ENCODE assay signal across 8 mouse cellular contexts in the genomic region with DNA sequence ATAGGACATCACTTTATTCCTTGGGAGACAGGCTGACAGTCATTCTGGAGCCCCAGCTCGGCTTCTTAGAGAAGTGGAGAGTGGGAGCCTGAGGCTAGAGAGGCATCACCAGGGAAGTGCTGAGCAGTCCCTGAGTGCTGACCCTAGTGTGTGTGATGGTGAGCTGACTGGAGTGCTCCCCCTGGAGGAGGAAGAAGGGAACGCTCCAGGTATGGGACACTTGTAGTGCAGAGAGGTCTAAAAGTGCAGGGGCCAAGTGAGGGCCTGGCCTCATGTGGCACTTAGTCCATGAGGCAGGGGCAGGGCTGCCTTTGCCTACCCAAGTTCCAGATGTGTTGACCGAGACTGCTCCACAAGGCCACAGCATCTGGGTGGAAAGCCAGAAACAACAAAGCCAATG. TPM values are rescaled to one million over a fixed set of nuclear protein-coding genes. Genes with fewer than 3 reads are reported as not detected.
DNase-seq lines count a peak whose midpoint lies in the region; ATAC-seq and TF ChIP-seq lines count a peak whose summit lies in the region.

No protein-coding gene starts in this region.

- no peaks in the 10 kb centered on the region for H3K9me3 ChIP-seq in hindbrain, embryonic 10.5 days
- no peaks in the 10 kb centered on the region for H3K9me3 ChIP-seq in hindbrain, embryonic 16.5 days (ENCODE audit: control insufficient read depth, low read length)
- H3K9me3 ChIP-seq in forebrain, embryonic 14.5 days (replicated peaks; ENCODE audit: control insufficient read depth, low read length) = no peaks in the 10 kb centered on the region
- no peaks in the 10 kb centered on the region for H3K9me3 ChIP-seq in midbrain, embryonic 14.5 days (ENCODE audit: control insufficient read depth, low read length)

- no peak overlapping the region for H3K9ac ChIP-seq in hindbrain, embryonic 16.5 days (ENCODE audit: low read depth, low read length)
- no peak overlapping the region for H3K9ac ChIP-seq in forebrain, embryonic 14.5 days (ENCODE audit: low read length)
- no peak overlapping the region for H3K9ac ChIP-seq in midbrain, embryonic 14.5 days (replicated peaks; ENCODE audit: low read length)

- H3K4me2 ChIP-seq in hindbrain, embryonic 16.5 days (ENCODE audit: low read length) = no peak overlapping the region
- no peak overlapping the region for H3K4me2 ChIP-seq in forebrain, embryonic 14.5 days (ENCODE audit: low read length)
- no peak overlapping the region for H3K4me2 ChIP-seq in midbrain, embryonic 14.5 days (ENCODE audit: low read length)

- DNase-seq in hindbrain, embryonic 10.5 days (ENCODE audit: low spot score) = peak; percentile 74
- peak; percentile 52 for DNase-seq in forebrain, embryonic 14.5 days (ENCODE audit: low spot score)
- peak; percentile 61 to 82 for DNase-seq in kidney, postnatal 36 days
- DNase-seq in midbrain, embryonic 14.5 days = peak; percentile 61
- peak; percentile 65 for DNase-seq in thymus, postnatal 0 days (ENCODE audit: low spot score)

- peak overlapping the region; percentile 75 for H3K27ac ChIP-seq in hindbrain, embryonic 10.5 days
- H3K27ac ChIP-seq in hindbrain, embryonic 16.5 days (ENCODE audit: low read depth, low read length) = no peak overlapping the region
- no peak overlapping the region for H3K27ac ChIP-seq in bone marrow, adult 2 months (ENCODE audit: control insufficient read depth, insufficient read depth, low read depth, low read length, poor library complexity)
- H3K27ac ChIP-seq in forebrain, embryonic 14.5 days (ENCODE audit: low read depth, low read length) = no peak overlapping the region
- no peak overlapping the region for H3K27ac ChIP-seq in midbrain, embryonic 14.5 days (replicated peaks; ENCODE audit: low read depth, low read length)

- 43% methylated on average over 3 of the region's 3 CpGs for WGBS in hindbrain, embryonic 10.5 days
- 49% methylated on average over 3 of the region's 3 CpGs for WGBS in hindbrain, embryonic 16.5 days
- 41% methylated on average over 3 of the region's 3 CpGs for WGBS in bone marrow, adult 2 months
- 41% methylated on average over 3 of the region's 3 CpGs for WGBS in forebrain, embryonic 14.5 days
- 38% methylated on average over 3 of the region's 3 CpGs for WGBS in midbrain, embryonic 14.5 days

- peak; percentile 92 for TF ChIP-seq CTCF in bone marrow, adult 2 months (IDR thresholded peaks at IDR 0.05; ENCODE audit: control insufficient read depth, insufficient read depth, low read length)

- peaks cover 11% of the 10 kb centered on the region; the same call in 1 of the 2 replicates for H3K27me3 ChIP-seq in hindbrain, embryonic 10.5 days (ENCODE audit: insufficient read depth, poor library complexity, severe bottlenecking)
- H3K27me3 ChIP-seq in hindbrain, embryonic 16.5 days (replicated peaks; ENCODE audit: control insufficient read depth, insufficient read depth, low read length) = 0 out of 2 replicates have a peak, but pooled peaks cover 2% of the 10 kb centered on the region
- no peaks in the 10 kb centered on the region for H3K27me3 ChIP-seq in forebrain, embryonic 14.5 days (replicated peaks; ENCODE audit: control insufficient read depth, insufficient read depth, low read length)
- H3K27me3 ChIP-seq in midbrain, embryonic 14.5 days (ENCODE audit: control insufficient read depth, insufficient read depth, low read length) = no peaks in the 10 kb centered on the region

- no peak overlapping the region for H3K4me3 ChIP-seq in hindbrain, embryonic 10.5 days
- H3K4me3 ChIP-seq in hindbrain, embryonic 16.5 days (ENCODE audit: low read length) = no peak overlapping the region
- no peak overlapping the region for H3K4me3 ChIP-seq in bone marrow, adult 2 months (replicated peaks; ENCODE audit: control insufficient read depth, low read depth, low read length)
- no peak overlapping the region for H3K4me3 ChIP-seq in forebrain, embryonic 14.5 days (ENCODE audit: low read depth, low read length)
- H3K4me3 ChIP-seq in midbrain, embryonic 14.5 days (replicated peaks; ENCODE audit: low read depth, low read length) = no peak overlapping the region

- no peak for ATAC-seq in hindbrain, embryonic 16.5 days
- ATAC-seq in CD4-positive, CD25-positive, alpha-beta regulatory T cell, adult 4 months = peak; percentile 49
- ATAC-seq in forebrain, embryonic 14.5 days = no peak
- ATAC-seq in midbrain, embryonic 14.5 days (ENCODE audit: low FRiP score, low TSS enrichment) = no peak

- no peaks in the 10 kb centered on the region for H3K36me3 ChIP-seq in hindbrain, embryonic 10.5 days
- no peaks in the 10 kb centered on the region for H3K36me3 ChIP-seq in hindbrain, embryonic 16.5 days (ENCODE audit: control insufficient read depth, insufficient read depth, low read length)
- H3K36me3 ChIP-seq in forebrain, embryonic 14.5 days (ENCODE audit: control insufficient read depth, insufficient read depth, low read length) = no peaks in the 10 kb centered on the region
- H3K36me3 ChIP-seq in midbrain, embryonic 14.5 days (ENCODE audit: control insufficient read depth, insufficient read depth, low read length) = no peaks in the 10 kb centered on the region

- TF ChIP-seq POLR2A in bone marrow, adult 2 months (IDR thresholded peaks at IDR 0.05; ENCODE audit: borderline replicate concordance, control insufficient read depth, low read depth, low read length) = no peak

- peaks cover 53% of the 10 kb centered on the region for H3K4me1 ChIP-seq in hindbrain, embryonic 10.5 days (replicated peaks)
- H3K4me1 ChIP-seq in hindbrain, embryonic 16.5 days (ENCODE audit: control insufficient read depth, insufficient read depth, low read depth, low read length) = peaks cover 6% of the 10 kb centered on the region; the same call in 1 of the 2 replicates
- no peaks in the 10 kb centered on the region; the same call in 1 of the 2 replicates for H3K4me1 ChIP-seq in bone marrow, adult 2 months (ENCODE audit: control insufficient read depth, insufficient read depth, low read length)
- no peaks in the 10 kb centered on the region for H3K4me1 ChIP-seq in forebrain, embryonic 14.5 days (ENCODE audit: control insufficient read depth, insufficient read depth, low read length)
- no peaks in the 10 kb centered on the region for H3K4me1 ChIP-seq in midbrain, embryonic 14.5 days (ENCODE audit: control insufficient read depth, insufficient read depth, low read length)

RNA-seq across cellular contexts. Expression of a gene that starts 39.0 kb away (rescaled TPM):
- 19.9 and 30.6 TPM in 2 replicates for polyA plus RNA-seq in hindbrain, embryonic 10.5 days (2016; fragmentation: Nextera tagmentation; extraction: Ambion mirVana)
- 2.7 and 3.9 TPM in 2 replicates for polyA plus RNA-seq in hindbrain, embryonic 16.5 days (2015; fragmentation: Nextera tagmentation; extraction: Ambion mirVana)
- polyA plus RNA-seq in CD4-positive, CD25-positive, alpha-beta regulatory T cell, adult 4 months (2017; shearing (Covaris generic)) = not detected
- 4.2 and 4.8 TPM in 2 replicates for polyA plus RNA-seq in bone marrow, adult 2 months (2011; ENCODE audit: insufficient read depth, insufficient read length, low replicate concordance, missing spikeins)
- 10.4 and 12.4 TPM in 2 replicates for polyA plus RNA-seq in forebrain, embryonic 14.5 days (2014; fragmentation: Nextera tagmentation; extraction: Ambion mirVana)
- 8.3 and 8.4 TPM in 2 replicates for polyA plus RNA-seq in midbrain, embryonic 14.5 days (2014; fragmentation: Nextera tagmentation; extraction: Ambion mirVana)
- 3.5 and 3.7 TPM in 2 replicates for polyA plus RNA-seq in thymus, postnatal 0 days (2015; fragmentation: Nextera tagmentation; extraction: Ambion mirVana)

RNA-seq across cellular contexts. Expression of a gene that starts 58.6 kb away (rescaled TPM):
- 2.2 and 3.7 TPM in 2 replicates for polyA plus RNA-seq in hindbrain, embryonic 10.5 days (2016; fragmentation: Nextera tagmentation; extraction: Ambion mirVana)
- 4.6 and 4.7 TPM in 2 replicates for polyA plus RNA-seq in hindbrain, embryonic 16.5 days (2015; fragmentation: Nextera tagmentation; extraction: Ambion mirVana)
- 1 to 10 TPM; 5.2 to 5.7 TPM for polyA plus RNA-seq in CD4-positive, CD25-positive, alpha-beta regulatory T cell, adult 4 months (2017; shearing (Covaris generic))
- polyA plus RNA-seq in bone marrow, adult 2 months (2011; ENCODE audit: insufficient read depth, insufficient read length, low replicate concordance, missing spikeins) = 22.6 and 43.7 TPM in 2 replicates
- 2.2 and 2.4 TPM in 2 replicates for polyA plus RNA-seq in forebrain, embryonic 14.5 days (2014; fragmentation: Nextera tagmentation; extraction: Ambion mirVana)
- 1.6 and 2.7 TPM in 2 replicates for polyA plus RNA-seq in midbrain, embryonic 14.5 days (2014; fragmentation: Nextera tagmentation; extraction: Ambion mirVana)
- polyA plus RNA-seq in thymus, postnatal 0 days (2015; fragmentation: Nextera tagmentation; extraction: Ambion mirVana) = 4.7 and 5.5 TPM in 2 replicates
